Mouse (Mus musculus): Measurements from ENCODE around the gene Ctsl.

- TF ChIP-seq CTCF (IDR thresholded peaks at IDR 0.05) (no peak), EP300 (IDR thresholded peaks at IDR 0.05) (no peak)
These were observed 5.8 kb upstream of the Ctsl start for GRCm38 (mm10) chr13:64376472-64376871.

All from lung, postnatal 0 days (tissue).